Mouse (Mus musculus) stomach, embryonic 15.5 days (tissue): ENCODE data around the gene Dcaf11. TPM values are rescaled to one million over a fixed set of nuclear protein-coding genes. Genes with fewer than 3 reads are reported as not detected.

ENCODE experiments used
- ATAC-seq: fragments of 200-750 bp; cut with Nextera tagmentation; 2 replicates; pipeline ENCODE4 v1.8.0; 2017; ENCODE audit warnings: low read depth, moderate number of reproducible peaks, moderate TSS enrichment; ENCODE audit not compliant: insufficient read depth, low FRiP score
- H3K27ac ChIP-seq: fragments of 300-500 bp; sonication (generic); 2 replicates; pipeline ENCODE4 v1.5.1; 2015; ENCODE audit warnings: mild to moderate bottlenecking, inconsistent platforms
- H3K27me3 ChIP-seq: fragments of 300-500 bp; sonication (generic); replicated peaks from 2 replicates; pipeline ENCODE4 v1.6.1; 2015; ENCODE audit warnings: inconsistent platforms
- H3K36me3 ChIP-seq: fragments of 300-500 bp; sonication (generic); 2 replicates; pipeline ENCODE4 v1.6.1; 2015; ENCODE audit warnings: inconsistent platforms
- H3K4me1 ChIP-seq: fragments of 300-500 bp; sonication (generic); 2 replicates; pipeline ENCODE4 v1.6.1; 2015; ENCODE audit warnings: inconsistent platforms
- H3K4me2 ChIP-seq: fragments of 300-500 bp; sonication (generic); 2 replicates; pipeline ENCODE4 v1.6.1; 2015; ENCODE audit warnings: mild to moderate bottlenecking, inconsistent platforms
- H3K4me3 ChIP-seq: fragments of 300-500 bp; sonication (generic); replicated peaks from 2 replicates; pipeline ENCODE4 v1.5.1; 2015; ENCODE audit warnings: inconsistent platforms
- H3K9ac ChIP-seq: fragments of 300-500 bp; sonication (generic); 2 replicates; pipeline ENCODE4 v1.6.1; 2015; ENCODE audit warnings: inconsistent platforms
- H3K9me3 ChIP-seq: fragments of 300-500 bp; sonication (generic); 2 replicates; pipeline ENCODE4 v1.6.1; 2016; ENCODE audit warnings: inconsistent platforms
- WGBS: fragments of 180-500 bp; shearing (Covaris S2); methylation state at CpG from one replicate; pipeline ENCODE4 v1.1.7; 2015; 5-methylcytosine and 5-hydroxymethylcytosine counted together
- polyA plus RNA-seq: library from polyadenylated mRNA; unstranded; fragments of >200 nt; fragmentation: Nextera tagmentation; extraction: Ambion mirVana; gene quantifications from 2 replicates; pipeline ENCODE4 v1.2.1, GENCODE M21; 2015

The Dcaf11 gene
- polyA plus RNA-seq, 1 experiment from 2014 or later, result 63.6 TPM

GRCm38 (mm10) chr14:55536116-55536745 lies 23.6 kb upstream of the Dcaf11 start:
- Histone ChIP-seq H3K27ac (no peak overlapping the region), H3K4me2 (no peak overlapping the region), H3K9ac (no peak overlapping the region), H3K27me3 (no peaks in the 10 kb centered on the region), H3K9me3 (no peaks in the 10 kb centered on the region), H3K4me3 (no peak overlapping the region), H3K4me1 (0 out of 2 replicates have a peak, but pooled peaks cover 12% of the 10 kb centered on the region), H3K36me3 (no peaks in the 10 kb centered on the region)
- 49% methylated on average over 6 of the region's 6 CpGs for WGBS
- no peak for ATAC-seq

GRCm38 (mm10) chr14:55540067-55540786 lies 19.6 kb upstream of the Dcaf11 start, which contains the start of gene Pck2:
Gene Pck2 (plus strand): TSS chr14:55540266.
- Histone ChIP-seq H3K4me2 (peak within 1 kb of the TSS; percentile 82), H3K4me3 (peak within 1 kb of the TSS; percentile 73), H3K27me3 (no peaks in the 10 kb centered on the region), H3K4me1 (peaks cover 18% of the 10 kb centered on the region; the same call in 1 of the 2 replicates), H3K27ac (peak within 1 kb of the TSS; percentile 95), H3K9ac (peak within 1 kb of the TSS; percentile 76), H3K36me3 (peaks cover 12% of the 10 kb centered on the region; the same call in 1 of the 2 replicates), H3K9me3 (no peaks in the 10 kb centered on the region)
- under 1% methylated on average over 32 of the region's 32 CpGs for WGBS
- ATAC-seq, result peak; percentile 95

GRCm38 (mm10) chr14:55540787-55541321 lies 19.0 kb upstream of the Dcaf11 start:
- peak; percentile 31 for ATAC-seq
- H3K9ac ChIP-seq, result peak overlapping the region; percentile 76; the same call in 1 of the 2 replicates
- no peaks in the 10 kb centered on the region for H3K9me3 ChIP-seq
- H3K27me3 ChIP-seq, result no peaks in the 10 kb centered on the region
- H3K4me2 ChIP-seq, result peak overlapping the region; percentile 82
- H3K36me3 ChIP-seq, result peaks cover 17% of the 10 kb centered on the region; the same call in 1 of the 2 replicates
- peak overlapping the region; percentile 73 for H3K4me3 ChIP-seq
- WGBS, result 2% methylated on average over 10 of the region's 10 CpGs
- peak overlapping the region; percentile 95 for H3K27ac ChIP-seq
- peaks cover 18% of the 10 kb centered on the region; the same call in 1 of the 2 replicates for H3K4me1 ChIP-seq

- peaks cover 28% of the 10 kb centered on the region; the same call in 1 of the 2 replicates for H3K36me3 ChIP-seq
- no peak overlapping the region for H3K4me2 ChIP-seq
- H3K4me1 ChIP-seq, result peaks cover 18% of the 10 kb centered on the region; the same call in 1 of the 2 replicates
- H3K9me3 ChIP-seq, result no peaks in the 10 kb centered on the region
- no peak overlapping the region for H3K9ac ChIP-seq
- H3K27ac ChIP-seq, result no peak overlapping the region
- no peak overlapping the region for H3K4me3 ChIP-seq
- no peaks in the 10 kb centered on the region for H3K27me3 ChIP-seq
- 91% methylated on average over 12 of the region's 12 CpGs for WGBS
- ATAC-seq, result no peak
Observed at GRCm38 (mm10) chr14:55542268-55542667, 17.5 kb upstream of the Dcaf11 start.

- no peaks in the 10 kb centered on the region for H3K27me3 ChIP-seq
- H3K27ac ChIP-seq, result no peak overlapping the region
- 80% methylated on average over 9 of the region's 9 CpGs for WGBS
- H3K4me2 ChIP-seq, result no peak overlapping the region
- H3K36me3 ChIP-seq, result peaks cover 45% of the 10 kb centered on the region
- H3K4me3 ChIP-seq, result no peak overlapping the region
- peaks cover 17% of the 10 kb centered on the region; the same call in 1 of the 2 replicates for H3K4me1 ChIP-seq
- H3K9ac ChIP-seq, result no peak overlapping the region
- ATAC-seq, result no peak
- no peaks in the 10 kb centered on the region for H3K9me3 ChIP-seq
Observed at GRCm38 (mm10) chr14:55544334-55544733, 15.5 kb upstream of the Dcaf11 start.

GRCm38 (mm10) chr14:55550191-55550590 lies 9.6 kb upstream of the Dcaf11 start:
- WGBS, result 82% methylated on average over 6 of the region's 6 CpGs
- H3K9ac ChIP-seq, result no peak overlapping the region
- no peaks in the 10 kb centered on the region for H3K4me1 ChIP-seq
- no peak overlapping the region for H3K4me2 ChIP-seq
- H3K27me3 ChIP-seq, result no peaks in the 10 kb centered on the region
- no peak overlapping the region for H3K4me3 ChIP-seq
- H3K27ac ChIP-seq, result no peak overlapping the region
- no peak for ATAC-seq
- peaks cover 35% of the 10 kb centered on the region for H3K36me3 ChIP-seq
- H3K9me3 ChIP-seq, result no peaks in the 10 kb centered on the region

- H3K27me3 ChIP-seq, result no peaks in the 10 kb centered on the region
- H3K27ac ChIP-seq, result no peak overlapping the region
- H3K9me3 ChIP-seq, result no peaks in the 10 kb centered on the region
- no peak for ATAC-seq
- no peak overlapping the region for H3K4me2 ChIP-seq
- 67% methylated on average over 5 of the region's 5 CpGs for WGBS
- H3K9ac ChIP-seq, result no peak overlapping the region
- no peak overlapping the region for H3K4me3 ChIP-seq
- peaks cover 25% of the 10 kb centered on the region for H3K36me3 ChIP-seq
- no peaks in the 10 kb centered on the region for H3K4me1 ChIP-seq
Observed at GRCm38 (mm10) chr14:55551347-55551746, 8.5 kb upstream of the Dcaf11 start.

GRCm38 (mm10) chr14:55551794-55552193 lies 8.0 kb upstream of the Dcaf11 start:
- no peaks in the 10 kb centered on the region for H3K9me3 ChIP-seq
- no peak for ATAC-seq
- H3K27ac ChIP-seq, result no peak overlapping the region
- 88% methylated on average over 8 of the region's 8 CpGs for whole genome bisulfite sequencing
- no peaks in the 10 kb centered on the region for H3K27me3 ChIP-seq
- H3K4me1 ChIP-seq, result no peaks in the 10 kb centered on the region
- no peak overlapping the region for H3K4me3 ChIP-seq
- no peak overlapping the region for H3K9ac ChIP-seq
- H3K4me2 ChIP-seq, result no peak overlapping the region
- H3K36me3 ChIP-seq, result peaks cover 21% of the 10 kb centered on the region

- Histone ChIP-seq H3K4me1 (peaks cover 7% of the 10 kb centered on the region; the same call in 1 of the 2 replicates), H3K9me3 (no peaks in the 10 kb centered on the region), H3K4me3 (no peak overlapping the region), H3K9ac (no peak overlapping the region), H3K36me3 (no peaks in the 10 kb centered on the region; the same call in 1 of the 2 replicates), H3K4me2 (no peak overlapping the region), H3K27ac (no peak overlapping the region), H3K27me3 (no peaks in the 10 kb centered on the region)
- no peak for ATAC-seq
Observed at GRCm38 (mm10) chr14:55554635-55555034, 5.2 kb upstream of the Dcaf11 start.

- Histone ChIP-seq H3K9ac (no peak overlapping the region), H3K36me3 (no peaks in the 10 kb centered on the region; the same call in 1 of the 2 replicates), H3K4me3 (no peak overlapping the region), H3K27ac (no peak overlapping the region), H3K27me3 (no peaks in the 10 kb centered on the region), H3K4me1 (peaks cover 7% of the 10 kb centered on the region; the same call in 1 of the 2 replicates), H3K9me3 (no peaks in the 10 kb centered on the region), H3K4me2 (no peak overlapping the region)
- no peak for ATAC-seq
- WGBS, result 75% methylated on average over 3 of the region's 3 CpGs
Observed at GRCm38 (mm10) chr14:55555788-55556187, 4.0 kb upstream of the Dcaf11 start.

- ATAC-seq, result no peak
- H3K36me3 ChIP-seq, result no peaks in the 10 kb centered on the region
- H3K4me1 ChIP-seq, result peaks cover 17% of the 10 kb centered on the region
- no peak overlapping the region for H3K9ac ChIP-seq
- H3K4me2 ChIP-seq, result 0 out of 2 replicates have a peak overlapping the region, but pooled peaks have one; percentile 16
- H3K27me3 ChIP-seq, result no peaks in the 10 kb centered on the region
- H3K4me3 ChIP-seq, result no peak overlapping the region
- H3K27ac ChIP-seq, result peak overlapping the region; percentile 84
- no peaks in the 10 kb centered on the region for H3K9me3 ChIP-seq
- WGBS, result 22% methylated on average over 5 of the region's 5 CpGs
Observed at GRCm38 (mm10) chr14:55557003-55557402, 2.8 kb upstream of the Dcaf11 start.

- H3K4me2 ChIP-seq, result no peak overlapping the region
- no peaks in the 10 kb centered on the region for H3K36me3 ChIP-seq
- 87% methylated on average over 3 of the region's 3 CpGs for WGBS
- no peak for ATAC-seq
- no peak overlapping the region for H3K9ac ChIP-seq
- H3K9me3 ChIP-seq, result no peaks in the 10 kb centered on the region
- H3K27ac ChIP-seq, result peak overlapping the region; percentile 84
- H3K4me1 ChIP-seq, result peaks cover 20% of the 10 kb centered on the region
- no peak overlapping the region for H3K4me3 ChIP-seq
- no peaks in the 10 kb centered on the region for H3K27me3 ChIP-seq
Observed at GRCm38 (mm10) chr14:55557587-55557986, 2.2 kb upstream of the Dcaf11 start.
